Mouse (Mus musculus) c-Kit-positive CD71-negative TER-119-negative erythroid progenitor cells, embryonic 14.5 days (primary cell): ENCODE data around the gene Exoc3l.
A peak's percentile ranks its signal among the peaks of the same experiment; 100 is the strongest.

Experiments
- DNase-seq: peaks from one replicate; pipeline ENCODE4 v3.0.0-alpha.2; 2013; ENCODE audit warnings: low read depth

The Exoc3l gene

DNA sequence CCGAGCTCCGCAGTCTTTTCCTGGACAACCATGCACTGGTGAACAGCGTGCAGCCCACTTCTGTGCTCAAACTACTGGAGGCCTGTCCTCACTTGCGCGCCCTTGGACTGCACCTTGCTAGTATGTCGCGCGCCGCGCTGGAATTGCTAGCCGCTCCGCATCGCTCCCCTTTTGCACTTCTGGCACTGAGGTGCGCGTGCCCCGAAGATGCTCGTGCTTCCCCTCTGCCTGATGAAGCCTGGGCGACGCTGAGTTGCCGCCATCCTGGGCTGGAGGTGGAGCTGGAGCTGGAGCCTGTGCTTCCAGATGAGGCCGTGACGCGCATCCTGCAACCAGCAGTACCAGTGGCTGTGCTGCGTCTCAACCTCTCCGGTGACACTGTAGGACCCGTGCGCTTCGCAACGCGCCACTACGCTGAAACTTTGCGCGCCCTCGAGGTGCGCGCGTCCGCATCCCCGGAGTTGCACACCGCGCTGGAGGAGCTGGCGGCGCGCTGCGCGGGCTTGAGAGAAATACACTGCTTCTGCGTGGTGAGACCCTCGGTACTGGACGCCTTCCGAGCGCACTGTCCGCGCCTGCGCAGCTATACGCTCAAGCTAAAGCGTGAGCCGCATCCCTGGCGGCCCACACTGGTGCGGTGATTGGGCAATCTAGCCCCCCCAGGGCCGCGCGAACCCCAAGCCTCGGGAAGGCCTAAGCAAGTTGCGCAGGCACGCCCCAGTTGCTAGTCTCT is 27.4 kb downstream of the Exoc3l start:
- no peak for DNase-seq

GRCm38 (mm10) chr8:105266775-105267174 is 29.1 kb downstream of the Exoc3l start:
- no peak for DNase-seq

GRCm38 (mm10) chr8:105265128-105265527 is 30.8 kb downstream of the Exoc3l start:
- DNase-seq: no peak

DNA sequence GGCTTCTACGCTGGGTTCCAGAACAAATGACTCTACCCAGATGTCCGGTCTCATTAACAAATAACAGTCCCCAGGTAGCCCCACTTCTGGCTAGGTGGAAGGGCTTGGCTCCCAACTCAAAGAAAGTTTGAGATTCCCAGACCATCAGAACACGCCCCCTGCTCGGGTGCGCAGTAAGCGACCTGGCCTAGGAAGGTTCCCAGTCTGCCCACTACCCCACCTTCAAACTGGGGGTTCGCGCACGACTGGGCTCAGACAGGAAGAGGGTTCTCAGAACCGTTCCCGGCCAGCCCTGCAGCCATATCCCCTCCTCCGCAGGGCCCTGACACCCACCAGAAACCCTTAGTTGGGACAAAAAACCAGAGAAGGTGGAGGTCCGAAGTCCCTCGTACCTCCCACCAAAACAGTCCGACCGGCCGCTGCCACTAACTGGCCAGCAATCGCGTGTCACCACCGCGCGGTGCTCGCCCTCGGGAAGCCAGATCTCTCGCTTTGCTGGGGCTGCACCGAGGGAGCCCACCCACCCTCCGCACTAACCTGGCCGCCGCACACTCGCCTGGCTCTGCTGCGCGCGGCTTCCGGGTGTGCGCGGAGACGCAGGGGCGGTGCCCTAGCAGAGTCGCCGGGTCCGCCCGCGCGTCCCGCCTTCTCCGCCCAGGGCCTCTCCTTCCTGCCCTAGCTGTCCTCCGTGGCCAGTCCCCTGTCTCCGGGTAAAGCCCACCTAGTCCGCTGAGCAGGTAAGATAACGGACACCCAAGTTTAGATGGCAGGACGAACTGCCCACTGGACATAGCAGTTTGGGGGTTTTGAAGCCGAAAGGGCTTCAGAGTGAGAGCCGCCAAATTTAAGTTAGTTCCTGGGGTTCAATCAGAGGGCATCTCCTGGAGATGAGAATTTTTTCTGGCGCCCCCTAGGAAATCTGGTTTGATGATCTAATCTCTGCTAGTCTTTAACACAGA is 31.6 kb downstream of the Exoc3l start, which contains the start of the genes Tradd and Fbxl8:
Gene Tradd (minus strand): TSS at position 586 of the 959 bp plus-strand sequence.
Gene Fbxl8 (plus strand): TSS at position 625 of the 959 bp plus-strand sequence.
- no peak for DNase-seq

- DNase-seq: no peak
Measured at GRCm38 (mm10) chr8:105263244-105263912, 32.5 kb downstream of the Exoc3l start.

GRCm38 (mm10) chr8:105261326-105261980 is 34.4 kb downstream of the Exoc3l start:
- no peak for DNase-seq

DNA sequence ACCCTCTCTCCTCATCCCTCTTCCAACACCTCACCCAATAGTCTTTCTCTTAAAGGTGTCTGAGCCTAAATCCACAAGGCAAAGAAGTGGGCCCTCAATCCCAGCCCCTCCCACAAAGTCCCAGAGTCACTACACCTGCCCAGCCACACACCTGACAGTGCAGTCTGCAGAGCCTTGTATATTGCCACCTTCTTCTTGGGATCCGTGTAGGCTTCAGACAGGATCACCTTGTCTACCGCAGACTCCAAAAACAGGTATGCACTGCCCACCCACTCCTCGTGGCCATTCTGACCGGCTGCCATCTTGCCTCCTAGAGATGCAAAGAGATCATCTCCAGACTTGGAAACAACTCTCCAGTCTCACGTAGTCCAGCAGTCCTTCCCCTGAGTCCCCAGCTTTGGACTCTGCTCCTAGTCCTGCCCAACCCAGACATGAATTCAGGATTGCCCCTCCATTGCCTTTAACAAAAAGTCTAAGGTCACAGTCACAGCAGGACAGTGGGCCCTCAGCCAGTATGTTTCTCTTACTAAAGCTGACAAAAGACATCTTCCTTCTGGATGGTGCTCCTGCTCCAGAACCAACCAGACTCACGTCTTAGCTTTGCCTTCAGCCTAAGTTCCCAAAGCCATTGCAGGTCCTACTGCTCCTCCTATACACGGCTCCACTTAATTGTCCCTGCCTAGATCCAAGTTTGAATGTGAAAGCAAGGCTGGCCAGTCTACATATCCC is 35.4 kb downstream of the Exoc3l start:
- no peak for DNase-seq

- no peak for DNase-seq
Measured at GRCm38 (mm10) chr8:105259721-105260320, 36.1 kb downstream of the Exoc3l start.

DNA sequence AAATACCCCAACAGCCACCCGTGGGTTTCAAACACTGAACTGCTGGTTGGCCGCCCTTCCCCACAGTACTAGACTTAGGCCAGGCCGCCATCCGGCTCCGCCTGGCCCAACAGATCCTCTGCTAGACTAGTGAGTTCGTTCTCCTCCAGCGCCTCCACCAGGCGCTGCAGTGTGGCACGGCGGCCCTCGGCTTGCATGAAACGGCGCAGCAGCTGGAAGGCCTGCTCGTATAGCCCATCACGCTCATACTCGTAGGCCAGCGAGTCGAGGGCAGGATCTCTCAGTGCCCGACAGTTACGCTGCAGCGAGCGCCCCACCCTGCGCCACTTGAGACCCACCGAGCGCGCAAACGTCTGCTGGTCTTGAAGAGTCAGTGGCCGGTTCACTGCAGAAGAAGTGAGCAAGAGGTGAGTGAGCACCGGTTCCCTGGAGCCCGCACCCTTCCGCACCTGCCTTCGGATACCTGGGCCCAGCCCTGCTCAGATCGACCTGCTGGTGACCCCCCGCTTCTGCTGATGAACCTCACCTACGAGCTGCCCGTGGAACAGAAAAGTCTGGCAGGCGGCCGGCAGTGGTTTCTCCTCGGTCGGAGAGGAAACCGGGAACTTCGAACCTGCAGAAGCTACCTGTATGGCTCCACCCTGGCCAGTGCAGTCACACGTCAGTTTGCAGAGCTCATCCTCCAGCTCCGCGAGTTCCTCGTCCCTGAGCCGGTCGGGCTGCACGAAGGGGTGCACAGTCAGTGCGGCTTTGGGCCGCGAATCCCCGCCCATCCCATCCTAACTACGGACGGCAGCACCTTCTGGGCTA is 36.8 kb downstream of the Exoc3l start:
- DNase-seq: no peak

DNA sequence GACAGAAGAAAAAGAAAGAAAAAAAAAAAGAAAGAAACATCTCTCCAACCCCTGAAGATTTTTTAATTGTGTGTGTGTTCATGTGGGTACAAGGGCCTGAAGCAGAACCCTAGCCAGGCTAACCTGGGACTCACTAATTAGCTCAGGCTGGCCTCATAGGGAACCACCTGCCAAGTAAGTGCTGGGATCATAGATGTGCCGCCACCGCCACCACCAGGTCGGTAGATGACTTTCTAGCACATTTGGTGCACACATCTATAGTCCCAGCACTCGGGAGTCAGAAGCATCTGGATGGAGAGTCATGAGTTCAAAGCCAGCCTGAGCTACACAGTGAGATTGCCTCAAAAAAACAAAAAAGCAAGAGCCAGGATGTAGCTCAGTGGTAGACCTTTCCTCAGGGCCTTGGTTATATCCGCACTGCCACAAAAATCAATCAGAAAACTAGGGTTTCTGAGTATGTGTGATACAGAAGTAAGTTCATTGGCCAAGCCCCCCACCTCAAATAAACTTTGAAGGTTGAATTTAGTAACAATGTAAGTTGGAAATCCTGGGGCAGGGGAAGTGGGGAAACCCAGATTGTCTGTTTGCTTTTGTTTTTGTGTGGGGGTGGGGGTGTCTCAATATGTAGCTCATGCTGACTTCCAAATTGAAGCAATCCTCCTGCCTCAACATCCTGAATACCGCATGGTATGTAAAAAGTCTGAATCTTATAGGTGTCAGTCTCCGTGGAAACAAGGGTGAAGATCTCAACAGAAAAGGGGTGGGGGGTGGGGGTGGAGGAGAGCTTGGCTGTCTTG is 38.4 kb downstream of the Exoc3l start:
- no peak for DNase-seq

DNA sequence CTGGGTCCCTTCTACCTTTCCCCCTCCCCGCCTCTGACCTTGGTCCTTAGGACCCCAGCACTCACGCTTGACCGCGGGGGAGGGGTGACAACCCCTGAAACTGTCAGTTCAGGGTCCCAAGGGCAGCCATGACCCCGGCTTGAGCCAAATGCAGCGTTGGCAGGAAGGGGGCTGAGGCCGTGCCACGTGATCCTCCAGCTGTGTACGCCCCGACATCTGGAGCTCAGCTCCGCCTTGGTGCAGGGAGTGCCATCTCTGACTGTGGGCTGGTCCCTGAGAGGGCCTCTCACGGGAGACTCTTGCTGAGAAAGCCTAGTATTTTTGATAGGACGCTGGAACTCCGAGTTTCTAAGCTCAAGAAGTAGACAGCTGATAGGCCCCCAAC is 40.9 kb downstream of the Exoc3l start, which contains the start of gene B3gnt9:
Gene B3gnt9 (minus strand): TSS at position 188 of the 385 bp plus-strand sequence.
- DNase-seq: no peak

DNA sequence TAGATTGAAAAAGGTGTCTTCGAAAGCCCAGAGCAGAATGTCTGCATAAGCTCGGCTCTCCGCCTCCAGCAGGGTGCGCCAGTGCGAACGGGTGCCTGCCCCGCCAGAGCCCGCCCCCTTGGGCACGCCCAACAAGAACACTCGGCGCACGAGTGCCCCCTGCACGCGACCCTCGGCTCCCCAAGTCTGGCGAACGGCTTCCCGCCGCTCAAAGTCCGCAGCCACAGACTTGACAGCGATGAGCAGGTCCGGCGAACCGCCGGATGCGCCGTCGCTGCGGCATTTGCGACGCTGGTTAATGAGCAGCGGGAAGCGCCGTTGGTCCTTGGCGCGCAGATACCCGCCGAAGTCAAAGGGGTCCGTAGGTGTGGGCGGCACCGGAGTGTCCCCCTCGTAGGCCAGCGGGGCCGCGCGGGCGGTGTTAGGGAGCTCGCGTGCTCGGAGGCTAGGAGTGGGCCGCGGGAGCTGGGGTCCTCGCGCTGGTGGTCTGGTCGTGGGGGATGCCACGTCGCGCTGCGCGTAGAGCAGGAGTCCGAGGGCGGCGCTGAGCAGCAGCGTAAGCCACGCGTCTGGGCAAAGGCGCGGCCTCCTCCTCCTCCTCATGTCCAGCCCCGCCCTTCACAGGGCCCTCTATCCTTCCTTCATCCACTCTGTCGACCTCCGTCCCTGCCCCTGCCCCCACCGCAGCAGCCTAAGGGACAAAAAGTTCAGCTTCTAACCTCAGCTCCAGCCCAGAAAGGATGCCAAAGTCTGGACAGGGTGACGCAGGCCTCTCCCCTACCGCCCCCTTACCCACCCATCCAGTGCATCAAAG is 41.5 kb downstream of the Exoc3l start:
- peak; percentile 84 for DNase-seq

GRCm38 (mm10) chr8:105253766-105254151 is 42.1 kb downstream of the Exoc3l start:
- no peak for DNase-seq

- no peak for DNase-seq
Measured at GRCm38 (mm10) chr8:105252680-105253537, 43.0 kb downstream of the Exoc3l start.

- DNase-seq: no peak
Measured at GRCm38 (mm10) chr8:105251954-105252353, 43.9 kb downstream of the Exoc3l start.

GRCm38 (mm10) chr8:105241016-105241415 is 54.9 kb downstream of the Exoc3l start:
- DNase-seq: no peak
